Mouse (Mus musculus): Measurements from ENCODE around the gene Fut4. TPM values are rescaled to one million over a fixed set of nuclear protein-coding genes. Genes with fewer than 3 reads are reported as not detected.

The Fut4 gene
- 0.46 and 0.91 TPM in 2 replicates for polyA plus RNA-seq (2012; ENCODE audit: insufficient read depth, insufficient read length, missing spikeins)

DNA sequence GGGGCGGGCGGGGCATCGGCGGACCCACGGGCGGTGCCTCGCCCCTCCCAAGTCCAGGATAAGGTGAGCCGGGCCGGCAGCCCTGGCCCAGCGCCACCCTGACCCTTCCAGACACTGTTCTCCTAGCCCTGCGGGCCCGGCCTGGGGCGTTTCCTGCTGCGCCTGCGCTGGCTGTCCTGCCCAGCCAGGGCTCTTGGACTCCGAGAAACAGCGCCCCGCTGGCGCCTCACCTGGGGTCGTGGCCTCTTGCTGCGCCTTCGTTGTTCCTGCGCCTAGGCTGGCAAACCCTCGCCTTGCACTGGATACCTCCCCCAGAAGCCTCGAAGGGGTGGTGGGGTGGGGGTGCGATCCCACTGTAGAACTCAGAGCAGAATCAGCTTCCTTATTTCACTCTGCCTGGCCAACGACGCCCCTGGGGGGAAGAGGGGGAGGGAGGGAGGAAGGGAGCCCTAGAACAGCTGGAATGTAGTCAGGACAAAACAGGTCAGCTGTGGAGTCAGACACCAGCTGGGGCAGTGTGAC lies at the start of gene Fut4:
Gene Fut4 (minus strand): TSS at position 393 of the 522 bp plus-strand sequence.
- no peak within 1 kb of the TSS for H3K27ac ChIP-seq (replicated peaks; ENCODE audit: low read depth, low read length)
- peaks cover 3% of the 10 kb centered on the region; the same call in 1 of the 2 replicates for H3K4me1 ChIP-seq (ENCODE audit: control insufficient read depth, insufficient read depth, insufficient read length, low read length)
- peak within 1 kb of the TSS; percentile 64 for H3K4me3 ChIP-seq (ENCODE audit: insufficient read depth, low read depth, low read length)

DNA sequence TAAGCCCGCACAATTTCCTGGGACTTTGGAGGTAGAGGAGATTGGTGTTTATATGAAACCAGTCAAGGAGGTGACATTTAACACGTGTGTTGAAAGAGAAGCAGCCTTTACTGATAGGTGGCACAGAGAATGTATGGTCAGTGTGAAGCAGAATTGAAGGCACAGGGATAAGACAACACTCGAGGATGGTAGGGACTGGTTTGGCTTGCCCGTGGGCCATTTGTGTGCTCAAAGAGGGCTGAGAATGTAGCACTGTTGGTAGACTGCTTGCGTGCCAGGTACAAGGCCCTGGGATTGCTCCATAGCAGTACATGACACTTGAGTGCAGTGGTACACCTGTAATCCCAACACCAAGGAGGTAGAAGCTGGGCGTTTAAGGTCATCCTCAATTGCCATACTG lies 35.2 kb upstream of the Fut4 start:
- no peaks in the 10 kb centered on the region; the same call in 1 of the 2 replicates for H3K4me1 ChIP-seq (ENCODE audit: control insufficient read depth, insufficient read depth, insufficient read length, low read length)
- no peak overlapping the region for H3K27ac ChIP-seq (replicated peaks; ENCODE audit: low read depth, low read length)
- no peak overlapping the region for H3K4me3 ChIP-seq (ENCODE audit: insufficient read depth, low read depth, low read length)

DNA sequence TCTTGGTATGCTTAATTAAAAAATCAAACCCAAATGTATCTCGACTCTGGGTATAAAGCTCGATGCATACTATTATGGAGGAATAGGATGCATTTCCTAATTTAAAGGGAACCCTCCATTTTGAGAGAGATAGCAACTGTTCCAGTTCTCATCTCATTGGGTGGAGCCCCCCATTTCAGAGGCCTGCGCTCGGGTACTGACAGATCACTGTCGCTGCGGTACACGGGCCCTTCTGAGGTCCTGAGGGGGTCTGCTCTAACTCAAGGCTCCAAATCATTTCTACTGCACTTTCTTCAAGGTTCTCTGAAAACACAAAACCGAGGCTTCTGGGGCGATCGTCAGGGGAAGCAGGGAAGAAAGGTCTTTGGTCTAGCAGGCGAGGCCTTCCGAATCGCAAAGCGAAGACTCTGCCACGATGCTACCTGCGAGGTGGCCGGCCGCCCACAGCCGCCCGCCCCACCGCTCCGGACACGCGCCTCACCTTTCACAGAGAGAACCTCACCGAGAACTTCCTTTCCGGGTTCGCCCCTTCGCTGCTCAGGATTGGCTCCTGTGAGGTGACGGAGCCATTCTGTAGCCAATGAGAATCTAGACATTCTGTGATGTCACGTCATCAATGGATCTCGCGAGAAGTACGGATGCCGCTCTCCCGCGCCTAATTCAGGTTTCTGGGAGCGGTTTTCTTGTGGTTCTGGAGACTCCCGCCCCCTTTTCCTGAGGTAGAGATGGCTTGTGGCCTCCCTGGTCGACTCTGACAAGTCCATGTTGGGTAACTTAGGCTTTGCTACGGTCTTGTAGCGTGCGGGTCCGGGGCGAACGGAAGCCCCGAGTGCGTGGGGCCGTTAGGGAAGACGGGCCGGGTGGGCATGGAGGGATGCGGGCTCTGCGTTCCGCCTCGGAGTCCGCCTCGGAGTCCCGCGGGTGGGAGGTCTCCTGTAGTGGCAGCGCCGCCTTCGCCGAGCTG lies 32.1 kb upstream of the Fut4 start, which contains the start of the genes Mre11a and Ankrd49:
Gene Mre11a (plus strand): TSS at position 616 of the 964 bp plus-strand sequence.
Gene Ankrd49 (minus strand): TSS at position 818 of the 964 bp plus-strand sequence.
- peak within 1 kb of the TSS; percentile 88 for H3K27ac ChIP-seq (replicated peaks; ENCODE audit: low read depth, low read length)
- H3K4me1 ChIP-seq (ENCODE audit: control insufficient read depth, insufficient read depth, insufficient read length, low read length), result no peaks in the 10 kb centered on the region; the same call in 1 of the 2 replicates
- H3K4me3 ChIP-seq (ENCODE audit: insufficient read depth, low read depth, low read length), result peak within 1 kb of the TSS; percentile 92

GRCm38 (mm10) chr9:14778341-14778740 lies 26.1 kb upstream of the Fut4 start:
- H3K27ac ChIP-seq (replicated peaks; ENCODE audit: low read depth, low read length), result no peak overlapping the region
- no peaks in the 10 kb centered on the region for H3K4me1 ChIP-seq (ENCODE audit: control insufficient read depth, insufficient read depth, insufficient read length, low read length)
- no peak overlapping the region for H3K4me3 ChIP-seq (ENCODE audit: insufficient read depth, low read depth, low read length)

- H3K4me1 ChIP-seq (ENCODE audit: control insufficient read depth, insufficient read depth, insufficient read length, low read length), result no peaks in the 10 kb centered on the region
- H3K27ac ChIP-seq (replicated peaks; ENCODE audit: low read depth, low read length), result no peak overlapping the region
- H3K4me3 ChIP-seq (ENCODE audit: insufficient read depth, low read depth, low read length), result no peak overlapping the region
Observed at GRCm38 (mm10) chr9:14773813-14774212, 21.6 kb upstream of the Fut4 start.

GRCm38 (mm10) chr9:14772074-14772473 lies 19.9 kb upstream of the Fut4 start:
- no peak overlapping the region for H3K27ac ChIP-seq (replicated peaks; ENCODE audit: low read depth, low read length)
- no peaks in the 10 kb centered on the region for H3K4me1 ChIP-seq (ENCODE audit: control insufficient read depth, insufficient read depth, insufficient read length, low read length)
- H3K4me3 ChIP-seq (ENCODE audit: insufficient read depth, low read depth, low read length), result no peak overlapping the region

DNA sequence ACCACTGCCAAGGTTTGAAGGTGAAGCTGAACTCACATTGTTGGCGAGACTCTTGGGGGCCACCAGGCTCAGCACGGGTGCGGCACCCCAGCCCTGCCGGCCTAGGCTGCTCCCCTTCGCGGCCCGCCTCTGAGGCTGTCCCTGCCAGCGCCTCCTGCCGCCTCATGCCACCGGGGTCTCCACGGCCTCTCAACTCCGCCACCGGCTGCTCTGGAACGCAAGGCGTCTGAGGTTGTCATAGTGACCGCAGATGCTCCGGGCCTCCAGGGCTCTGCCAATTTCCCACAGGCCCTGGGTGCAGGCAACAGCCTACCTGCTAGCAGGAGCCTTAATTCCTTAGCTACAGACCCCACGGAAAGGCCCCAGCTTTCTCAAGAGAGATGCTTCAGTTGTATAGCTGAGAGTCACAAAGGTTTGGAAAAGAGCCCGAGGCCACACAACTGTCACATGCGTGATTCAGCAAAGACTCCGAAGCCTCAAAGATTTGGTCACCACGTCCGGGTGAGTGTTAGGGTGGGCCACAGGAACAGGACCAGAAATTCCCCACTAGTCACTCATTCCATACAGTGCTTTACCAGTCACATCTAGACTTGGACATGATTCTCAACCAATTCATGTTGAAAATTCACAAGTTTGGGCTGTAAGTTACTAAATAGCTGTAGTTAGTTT lies 18.7 kb upstream of the Fut4 start, which contains the start of gene 1700012B09Rik:
Gene 1700012B09Rik (minus strand): TSS at position 228 of the 669 bp plus-strand sequence.
- H3K4me3 ChIP-seq (ENCODE audit: insufficient read depth, low read depth, low read length), result no peak within 1 kb of the TSS

DNA sequence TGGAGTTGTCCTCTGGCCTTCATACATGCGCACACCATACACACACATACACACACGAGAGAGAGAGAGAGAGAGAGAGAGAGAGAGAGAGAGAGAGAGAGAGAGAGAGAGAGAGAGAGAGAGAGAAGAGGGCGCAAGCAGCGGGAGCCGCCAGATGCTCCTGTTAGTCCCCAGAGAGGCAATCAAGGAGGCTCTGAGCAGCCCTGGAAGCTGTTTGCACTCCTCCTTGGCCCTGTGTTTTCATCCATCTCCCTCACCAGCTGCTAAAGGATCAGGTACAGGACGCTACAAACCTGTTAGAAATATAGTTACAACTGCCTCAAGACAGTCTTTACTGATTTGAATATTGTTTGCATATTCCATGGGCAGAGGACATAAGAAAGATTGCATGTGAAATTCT lies 17.6 kb upstream of the Fut4 start:
- Histone ChIP-seq H3K4me1 (ENCODE audit: control insufficient read depth, insufficient read depth, insufficient read length, low read length) (no peaks in the 10 kb centered on the region), H3K27ac (replicated peaks; ENCODE audit: low read depth, low read length) (no peak overlapping the region), H3K4me3 (ENCODE audit: insufficient read depth, low read depth, low read length) (no peak overlapping the region)

More for the DNA sequence above, 18.7 kb upstream of the Fut4 start, which contains the start of gene 1700012B09Rik:
- no peak within 1 kb of the TSS for H3K27ac ChIP-seq (replicated peaks; ENCODE audit: low read depth, low read length)
- no peaks in the 10 kb centered on the region for H3K4me1 ChIP-seq (ENCODE audit: control insufficient read depth, insufficient read depth, insufficient read length, low read length)

GRCm38 (mm10) chr9:14764765-14765164 lies 12.6 kb upstream of the Fut4 start:
- no peaks in the 10 kb centered on the region for H3K4me1 ChIP-seq (ENCODE audit: control insufficient read depth, insufficient read depth, insufficient read length, low read length)
- no peak overlapping the region for H3K4me3 ChIP-seq (ENCODE audit: insufficient read depth, low read depth, low read length)
- no peak overlapping the region for H3K27ac ChIP-seq (replicated peaks; ENCODE audit: low read depth, low read length)

DNA sequence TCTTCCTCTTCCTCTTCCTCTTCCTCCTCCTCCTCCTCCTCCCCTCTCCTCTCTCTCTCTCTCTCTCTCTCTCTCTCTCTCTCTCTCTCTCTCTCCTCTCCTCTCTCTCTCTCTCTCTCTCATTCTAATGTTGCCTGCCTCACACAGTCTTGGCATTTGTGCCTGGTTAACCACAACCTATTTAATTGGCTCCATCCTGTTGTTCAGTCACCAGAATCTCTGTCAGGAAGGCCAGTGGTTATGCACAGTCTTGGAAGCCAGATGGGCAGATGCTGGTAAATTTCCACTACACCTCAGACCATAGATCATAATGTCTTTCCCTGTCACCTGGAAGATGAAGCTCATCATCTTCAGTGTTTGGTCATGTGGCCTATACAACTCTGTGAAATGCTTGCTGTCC lies 7.1 kb upstream of the Fut4 start:
- Histone ChIP-seq H3K27ac (replicated peaks; ENCODE audit: low read depth, low read length) (no peak overlapping the region), H3K4me1 (ENCODE audit: control insufficient read depth, insufficient read depth, insufficient read length, low read length) (no peaks in the 10 kb centered on the region), H3K4me3 (ENCODE audit: insufficient read depth, low read depth, low read length) (no peak overlapping the region)

- no peaks in the 10 kb centered on the region for H3K4me1 ChIP-seq (ENCODE audit: control insufficient read depth, insufficient read depth, insufficient read length, low read length)
- no peak overlapping the region for H3K27ac ChIP-seq (replicated peaks; ENCODE audit: low read depth, low read length)
- H3K4me3 ChIP-seq (ENCODE audit: insufficient read depth, low read depth, low read length), result no peak overlapping the region
Observed at GRCm38 (mm10) chr9:14758590-14758989, 6.4 kb upstream of the Fut4 start.

DNA sequence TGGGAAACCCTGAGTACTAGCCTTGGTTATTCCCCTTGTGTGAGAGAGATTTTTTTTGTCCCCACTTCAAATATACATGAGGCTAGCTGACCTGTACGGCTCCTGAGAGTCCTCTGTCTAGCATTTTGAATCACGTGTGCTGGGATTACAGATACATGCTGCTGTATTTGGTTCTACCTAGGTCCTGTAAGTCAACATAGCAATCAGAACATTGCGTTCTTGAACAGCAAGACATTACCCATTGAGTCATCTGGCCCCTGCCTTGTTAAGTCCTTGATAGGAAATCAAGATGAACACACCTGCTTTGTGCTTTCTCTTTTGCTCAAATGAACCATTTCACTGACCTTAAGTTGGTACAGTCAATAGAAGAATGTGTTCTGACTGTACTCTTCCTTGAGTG lies 2.3 kb upstream of the Fut4 start:
- H3K4me3 ChIP-seq (ENCODE audit: insufficient read depth, low read depth, low read length), result no peak overlapping the region
- H3K4me1 ChIP-seq (ENCODE audit: control insufficient read depth, insufficient read depth, insufficient read length, low read length), result peaks cover 3% of the 10 kb centered on the region; the same call in 1 of the 2 replicates
- H3K27ac ChIP-seq (replicated peaks; ENCODE audit: low read depth, low read length), result no peak overlapping the region

- Histone ChIP-seq H3K4me3 (ENCODE audit: insufficient read depth, low read depth, low read length) (no peak overlapping the region), H3K4me1 (ENCODE audit: control insufficient read depth, insufficient read depth, insufficient read length, low read length) (peaks cover 3% of the 10 kb centered on the region; the same call in 1 of the 2 replicates), H3K27ac (replicated peaks; ENCODE audit: low read depth, low read length) (no peak overlapping the region)
Observed at GRCm38 (mm10) chr9:14753947-14754346, 1.8 kb upstream of the Fut4 start.

GRCm38 (mm10) chr9:14751503-14752000 lies 641 bp downstream of the Fut4 start:
- peaks cover 3% of the 10 kb centered on the region; the same call in 1 of the 2 replicates for H3K4me1 ChIP-seq (ENCODE audit: control insufficient read depth, insufficient read depth, insufficient read length, low read length)
- H3K27ac ChIP-seq (replicated peaks; ENCODE audit: low read depth, low read length), result no peak overlapping the region
- H3K4me3 ChIP-seq (ENCODE audit: insufficient read depth, low read depth, low read length), result peak overlapping the region; percentile 64
